Mouse (Mus musculus): ENCODE results near the gene Zfp536.

Gene Zfp536

DNA sequence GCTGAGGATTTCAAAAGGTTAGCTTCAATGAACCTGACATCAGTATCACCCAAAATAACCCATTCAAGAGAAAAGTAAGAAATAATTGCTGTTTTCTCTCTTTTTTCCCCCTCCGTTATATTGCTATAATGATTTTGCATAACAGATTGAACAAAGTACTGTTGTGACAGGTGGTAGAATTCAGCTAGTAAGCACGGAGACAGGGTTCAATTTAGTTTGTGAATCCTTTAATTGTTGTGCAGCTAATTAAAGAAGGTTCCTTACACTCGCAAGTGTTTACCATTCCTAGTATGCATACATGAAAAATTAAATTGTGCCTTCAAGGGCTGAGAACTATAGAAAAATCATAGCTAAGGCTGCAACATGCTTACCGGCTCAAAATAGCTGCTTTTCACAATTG lies 173.1 kb downstream of the Zfp536 start:
- DNase-seq, result no peak

DNA sequence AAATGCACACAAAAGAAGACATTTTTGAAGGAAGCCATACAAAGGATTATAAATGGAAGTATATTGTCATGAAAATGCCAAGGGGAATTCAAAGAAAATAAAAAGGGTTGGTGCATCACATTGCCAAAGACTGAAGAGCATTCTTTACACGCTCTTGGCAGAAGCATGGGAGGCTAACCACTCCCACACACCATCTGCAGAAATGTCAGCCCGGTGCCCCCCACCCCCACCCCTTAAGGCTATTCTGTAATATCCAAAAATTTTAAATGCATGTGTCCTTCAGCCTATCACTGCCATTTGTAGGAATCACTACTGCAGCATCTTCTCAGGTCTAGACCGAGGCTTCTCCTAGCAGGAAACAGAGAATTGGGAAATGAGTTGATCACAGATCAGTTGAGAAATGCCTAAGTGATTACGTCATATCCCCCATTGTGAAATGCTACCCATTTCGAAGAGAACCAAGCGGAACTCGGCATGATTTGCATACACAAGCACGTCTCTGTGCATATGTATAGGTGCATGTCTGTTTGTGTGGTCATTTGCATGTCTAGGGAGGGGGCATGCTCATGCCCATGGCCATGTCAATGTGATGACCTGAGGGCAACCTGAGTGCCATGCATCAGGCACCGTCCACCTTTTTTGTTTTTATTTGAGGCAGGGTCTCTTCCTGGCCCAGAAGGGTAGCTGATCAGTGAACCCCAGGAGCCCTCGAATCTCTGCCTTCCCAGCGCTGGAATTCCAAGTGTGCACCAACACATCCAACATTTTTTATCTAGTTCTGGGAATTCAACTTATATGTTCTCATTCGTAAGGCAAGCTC lies 179.0 kb downstream of the Zfp536 start:
- no peak for DNase-seq

DNA sequence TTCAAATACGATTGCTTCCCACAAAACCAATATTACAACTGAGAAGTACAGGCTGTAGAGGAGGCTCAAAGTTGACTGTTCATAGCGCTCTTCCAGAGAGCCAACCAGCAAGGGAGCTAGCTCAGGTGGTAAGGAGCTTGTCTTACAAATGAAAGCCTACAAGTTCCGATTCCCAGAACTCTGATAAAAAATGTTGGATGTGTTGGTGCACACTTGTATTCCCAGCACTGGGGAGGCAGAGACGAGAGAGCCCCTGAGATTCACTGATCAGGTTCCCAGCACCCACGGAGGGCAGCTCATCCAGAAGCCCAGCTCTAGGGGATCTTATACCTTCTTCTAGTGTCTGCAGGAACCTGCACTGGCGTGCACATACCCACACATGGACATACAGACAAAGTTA lies 179.9 kb downstream of the Zfp536 start:
- no peak for DNase-seq

DNA sequence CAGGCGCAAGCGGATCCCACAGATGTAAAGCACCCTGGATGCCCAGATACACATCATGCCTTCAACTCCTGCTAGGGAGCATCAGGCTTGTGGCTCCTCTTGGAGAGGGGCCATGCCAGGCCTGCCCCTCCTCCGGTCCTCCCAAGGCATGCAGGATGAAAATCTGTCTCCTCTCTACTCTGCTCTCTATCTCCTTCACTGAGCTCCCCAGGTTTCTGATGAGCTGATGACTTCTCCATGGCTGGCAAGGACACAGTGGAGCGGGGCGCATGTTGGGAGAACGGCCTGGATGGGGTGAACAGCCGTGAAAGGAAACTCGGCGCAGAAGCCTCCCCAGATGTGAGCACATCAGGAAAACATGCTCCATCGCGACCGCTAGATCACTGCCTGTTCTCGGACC lies 186.7 kb downstream of the Zfp536 start:
- no peak for DNase-seq

DNA sequence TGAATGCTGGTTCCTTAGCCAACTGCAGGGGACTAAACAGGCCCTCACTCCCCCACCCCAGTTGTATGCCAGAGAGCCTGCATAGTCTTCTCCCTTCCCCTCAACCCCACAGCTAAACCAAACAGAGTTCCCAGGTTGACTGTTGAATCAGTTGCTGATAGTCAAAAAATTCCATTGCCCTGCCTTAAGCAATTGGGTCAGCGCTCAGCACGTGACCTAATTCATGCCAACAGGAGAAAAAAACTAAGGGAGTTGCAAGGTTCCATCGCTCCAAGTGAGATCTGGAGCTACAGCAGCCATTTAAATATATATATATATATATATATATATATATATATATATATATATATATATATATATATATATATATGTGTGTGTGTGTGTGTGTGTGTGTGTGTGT lies 192.2 kb downstream of the Zfp536 start:
- DNase-seq, result no peak

DNA sequence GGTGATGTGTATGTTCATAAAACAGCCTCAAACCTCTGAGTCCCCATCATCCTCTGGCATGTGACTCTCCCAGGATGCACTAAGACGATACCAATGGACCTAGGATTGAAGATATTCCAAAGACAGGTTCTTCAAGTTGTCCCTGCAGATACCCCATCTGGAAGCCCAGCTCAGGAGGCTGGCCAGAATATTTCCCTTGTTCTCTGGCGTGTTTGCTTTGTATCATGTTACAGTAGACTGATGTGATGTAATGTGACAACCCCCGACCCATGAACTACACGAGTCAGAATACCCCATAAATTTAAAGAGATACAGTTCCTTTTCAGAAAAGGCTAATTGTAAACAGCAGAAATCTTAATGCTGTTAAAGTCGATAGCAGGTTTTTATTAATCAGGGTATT lies 192.9 kb downstream of the Zfp536 start:
- no peak for DNase-seq

DNA sequence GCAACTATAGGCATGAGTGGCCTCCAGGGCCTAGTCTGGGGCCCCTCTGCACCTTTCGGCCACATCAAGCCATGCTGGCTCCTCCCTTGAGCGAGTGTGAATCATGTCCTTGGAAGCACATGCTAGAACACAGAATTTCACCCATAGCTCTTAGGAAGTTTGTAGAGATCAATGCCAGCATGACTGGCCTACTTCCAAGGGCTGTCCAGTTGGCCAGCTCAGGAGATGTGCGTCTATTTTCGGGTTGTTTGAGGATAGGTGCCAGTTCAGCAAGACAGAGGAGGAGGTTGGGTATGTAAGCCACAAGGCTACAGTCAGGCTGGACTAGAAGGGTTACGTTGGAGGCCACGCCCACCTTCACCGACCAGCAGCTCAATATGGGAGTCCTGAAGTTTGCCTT lies 201.4 kb downstream of the Zfp536 start:
- DNase-seq, result no peak

DNA sequence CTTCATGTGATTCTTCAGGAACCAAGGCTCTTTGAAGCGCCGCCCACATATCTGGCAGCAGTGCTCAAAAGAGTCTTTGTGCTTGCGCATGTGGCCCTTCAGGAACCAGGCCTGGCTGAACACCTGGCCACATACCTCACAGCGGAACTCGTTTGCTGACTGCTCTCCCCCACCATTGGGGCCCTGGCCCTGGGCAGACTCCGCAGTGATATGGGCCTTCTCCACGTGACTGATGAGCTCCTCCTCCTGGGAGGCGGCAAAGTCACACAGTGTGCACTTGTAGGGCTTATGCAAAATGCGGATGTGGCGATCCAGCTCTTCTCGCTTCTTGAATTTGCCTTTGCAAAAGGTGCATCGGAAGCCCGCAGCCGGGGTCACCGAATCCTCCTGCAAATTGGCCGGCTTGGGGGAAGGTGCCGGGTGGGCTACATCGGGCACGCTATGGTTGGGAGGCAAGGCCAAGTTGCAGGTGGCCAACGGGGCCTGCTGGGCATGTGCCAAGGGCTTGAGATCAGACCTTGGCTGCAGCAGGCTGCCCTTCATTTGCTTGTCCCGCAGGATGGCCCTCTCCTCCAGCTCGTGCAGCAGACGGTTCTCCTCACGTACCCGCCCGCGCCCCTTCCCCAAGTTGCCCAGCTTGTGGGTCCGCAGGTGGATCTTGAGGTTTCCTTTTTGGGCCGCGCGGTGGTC lies 204.5 kb downstream of the Zfp536 start:
- peak; percentile 21 to 42 for DNase-seq

DNA sequence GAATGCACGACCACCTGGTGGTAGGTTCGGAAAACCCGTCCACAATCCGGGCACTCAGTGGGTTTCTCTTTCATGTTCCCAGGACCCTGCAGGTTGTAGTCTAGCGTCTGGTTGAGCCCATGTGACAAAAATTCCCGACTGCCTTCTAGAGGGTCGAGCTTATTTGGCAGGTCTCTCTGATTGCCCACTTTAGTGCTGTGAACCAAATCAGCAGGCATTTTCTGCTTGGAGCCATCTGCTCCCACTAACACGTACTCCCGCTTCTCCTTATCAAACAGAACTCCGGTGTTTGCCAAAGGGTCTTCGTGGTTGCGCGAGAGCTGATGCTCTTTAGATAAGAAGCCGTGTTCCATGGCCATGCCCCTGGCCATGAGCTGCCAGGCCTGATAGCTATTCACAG lies 205.4 kb downstream of the Zfp536 start:
- DNase-seq, result no peak

DNA sequence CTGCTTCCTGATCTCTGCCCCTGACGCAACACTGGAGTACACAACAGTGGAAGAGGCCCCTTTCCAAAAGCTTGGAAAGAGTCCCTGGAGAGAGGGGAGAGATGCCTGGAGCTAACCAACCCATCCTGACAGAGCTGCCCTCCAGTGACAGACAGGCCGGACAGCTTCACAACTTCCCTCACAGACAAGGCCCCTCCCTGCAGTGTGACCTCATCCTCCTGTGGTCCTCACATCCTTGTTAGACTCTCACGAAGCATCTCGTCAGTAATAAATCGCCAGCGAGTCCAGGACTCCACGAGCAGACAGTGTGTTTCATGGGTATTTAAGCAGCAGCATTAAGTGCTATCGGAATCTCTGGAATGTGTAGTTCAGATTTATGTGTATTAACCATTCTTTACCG lies 207.4 kb downstream of the Zfp536 start:
- DNase-seq, result no peak

DNA sequence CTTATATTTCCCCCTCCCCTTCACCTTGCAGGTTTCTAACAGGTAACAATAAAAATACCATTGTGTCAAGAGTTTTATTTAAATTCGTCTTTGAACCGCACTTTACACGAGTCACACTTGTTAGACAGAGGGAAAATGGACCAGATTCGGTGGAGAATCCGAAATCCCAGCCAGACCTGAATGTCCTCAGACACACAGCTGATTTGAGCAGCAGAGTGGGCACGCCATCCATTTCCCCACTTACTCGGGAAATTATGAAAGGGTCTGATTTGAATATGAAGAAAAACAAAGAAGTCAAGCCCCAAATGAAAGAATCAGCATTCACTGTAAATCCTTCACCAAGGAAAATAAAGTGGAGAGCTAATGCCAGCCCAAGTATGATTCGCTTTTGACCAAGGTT lies 208.1 kb downstream of the Zfp536 start:
- no peak for DNase-seq

DNA sequence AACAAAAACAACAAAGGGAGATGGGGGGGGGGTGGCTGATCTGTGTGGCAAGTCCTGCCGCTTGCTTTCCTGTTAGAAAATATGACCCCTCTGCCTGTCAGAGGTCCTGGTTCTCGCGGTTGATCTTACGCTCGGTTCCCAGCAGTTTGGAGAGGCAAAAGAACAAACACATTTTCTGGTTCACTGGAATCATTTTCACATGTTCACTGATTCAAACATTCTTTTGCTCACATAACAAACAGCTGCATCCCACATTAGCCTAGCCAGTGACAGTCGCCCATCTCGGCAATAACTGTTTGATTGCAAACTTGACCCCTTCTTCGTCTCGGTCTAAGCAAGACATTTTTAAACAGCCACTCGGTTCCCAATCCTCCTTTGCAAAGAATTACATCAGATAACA lies 208.8 kb downstream of the Zfp536 start:
- no peak for DNase-seq

DNA sequence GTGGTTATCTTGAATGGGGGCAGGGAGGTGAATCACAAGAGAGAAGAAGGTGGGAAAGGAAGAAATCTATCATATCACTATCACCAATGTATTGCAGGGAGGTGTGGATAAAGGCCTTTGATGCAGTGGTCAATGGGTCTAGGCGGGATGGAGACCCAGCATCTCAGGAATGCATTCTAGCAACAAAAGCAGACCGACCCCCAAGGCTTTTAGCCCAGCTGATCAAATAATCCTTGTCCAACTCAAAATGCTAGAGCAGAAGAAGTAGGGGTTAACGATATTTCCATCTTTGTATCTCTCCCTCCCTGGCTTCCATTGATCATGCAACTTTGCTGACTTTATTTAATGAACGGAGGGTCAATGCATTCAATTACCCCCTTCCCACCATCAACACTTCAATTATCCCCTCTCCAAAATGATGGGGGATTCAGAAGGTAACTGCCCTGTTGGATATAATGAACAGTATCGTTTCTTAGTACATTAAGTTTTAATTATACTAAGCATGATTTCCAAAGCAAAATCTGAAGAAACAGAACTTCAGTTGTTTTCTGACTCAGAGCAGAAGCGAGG lies 209.5 kb downstream of the Zfp536 start:
- no peak for DNase-seq

DNA sequence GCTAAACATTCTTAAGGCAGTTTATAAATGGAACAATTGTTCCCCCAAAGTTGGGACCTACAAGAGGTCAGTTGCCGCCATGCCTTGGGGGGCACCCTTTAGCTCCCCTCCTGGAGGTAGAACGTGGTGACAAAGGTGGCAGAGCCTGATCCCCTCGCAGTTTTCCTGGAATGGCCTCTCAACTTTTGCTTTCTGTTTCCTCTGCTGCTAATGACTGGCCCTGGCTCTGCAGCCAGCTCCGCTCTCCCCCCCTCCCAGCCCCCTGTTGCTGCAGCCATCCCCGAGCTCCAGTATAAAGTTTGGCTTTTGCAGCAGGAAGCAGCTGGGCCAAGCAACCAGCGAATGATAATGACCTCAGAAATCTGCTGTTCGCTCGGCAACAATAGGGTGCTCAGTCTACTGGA lies 210.3 kb downstream of the Zfp536 start:
- no peak for DNase-seq

DNA sequence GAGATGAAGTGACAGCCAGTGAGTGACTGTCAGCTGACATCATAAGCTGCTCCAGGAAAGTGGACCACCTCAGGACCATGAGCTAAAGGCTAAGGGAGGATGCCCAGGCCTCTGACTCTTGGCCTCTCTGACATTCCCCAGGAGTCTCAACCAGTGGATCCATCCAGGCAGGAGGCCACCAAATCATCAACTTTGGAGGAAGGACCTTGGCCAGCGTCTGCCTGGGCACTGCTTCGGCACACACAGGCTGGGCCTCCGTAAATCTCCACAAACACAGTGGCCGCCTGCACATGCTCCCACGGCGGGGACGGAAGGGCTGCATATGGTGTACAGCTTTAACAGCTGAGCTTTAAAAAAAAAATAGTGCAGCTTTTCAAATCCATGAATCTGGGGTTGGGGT lies 210.9 kb downstream of the Zfp536 start:
- no peak for DNase-seq

DNA sequence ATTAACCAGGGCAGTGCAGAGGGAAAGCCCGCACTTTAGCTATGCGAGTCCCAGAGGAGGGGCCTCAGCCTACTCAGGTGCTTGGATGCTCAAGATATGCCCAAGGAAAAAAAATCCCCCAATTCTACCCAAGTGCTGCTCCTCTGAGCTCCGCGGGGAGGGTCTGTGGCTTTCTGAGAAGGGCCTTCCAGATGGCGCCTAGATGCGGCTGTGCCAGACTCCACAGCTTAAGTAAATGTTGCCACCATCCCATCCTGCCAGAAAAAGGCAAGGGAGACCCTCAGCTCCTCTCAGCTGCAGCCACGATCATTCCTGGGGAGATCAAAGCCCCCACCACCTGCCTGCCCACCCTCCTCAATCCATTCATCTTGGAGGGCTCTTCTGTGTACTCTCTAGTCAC lies 212.9 kb downstream of the Zfp536 start:
- DNase-seq, result no peak

DNA sequence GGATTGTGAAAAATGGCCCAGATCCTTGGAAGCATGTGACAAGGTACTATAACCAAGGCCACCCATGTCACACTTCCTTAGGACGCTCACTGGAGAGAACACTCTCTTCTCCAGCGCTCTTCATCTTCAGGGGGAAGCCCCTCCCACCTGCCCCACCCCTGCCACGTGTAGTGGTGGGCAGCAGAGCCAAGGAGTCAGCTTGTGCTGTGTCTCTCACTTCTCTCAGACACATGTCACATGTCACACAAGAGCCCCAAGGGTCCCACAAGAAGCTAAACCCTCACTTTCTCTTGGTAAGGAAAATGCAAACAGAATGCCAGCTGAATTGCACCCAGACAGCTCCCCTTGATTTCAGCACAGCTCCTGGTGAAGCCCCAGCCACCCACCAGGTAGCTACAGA lies 213.6 kb downstream of the Zfp536 start:
- no peak for DNase-seq

DNA sequence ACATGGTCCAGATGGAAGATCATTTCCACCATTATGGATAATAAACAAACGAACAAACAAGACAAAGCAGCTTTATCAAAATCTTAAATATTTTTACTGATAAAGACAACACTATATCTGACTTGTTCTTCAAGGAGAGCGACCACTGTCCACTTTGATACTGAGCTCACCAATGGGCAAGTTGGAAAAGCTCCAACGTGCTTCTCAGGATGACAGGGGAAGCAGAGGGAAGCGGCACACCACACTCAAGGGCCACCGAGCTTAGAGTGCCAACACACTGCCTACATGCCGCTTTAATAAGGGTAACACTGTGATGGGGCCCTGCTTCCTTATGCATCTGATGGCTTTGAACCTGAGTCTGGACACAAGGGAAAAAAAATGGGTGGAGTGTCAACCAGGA lies 214.1 kb downstream of the Zfp536 start:
- no peak for DNase-seq

DNA sequence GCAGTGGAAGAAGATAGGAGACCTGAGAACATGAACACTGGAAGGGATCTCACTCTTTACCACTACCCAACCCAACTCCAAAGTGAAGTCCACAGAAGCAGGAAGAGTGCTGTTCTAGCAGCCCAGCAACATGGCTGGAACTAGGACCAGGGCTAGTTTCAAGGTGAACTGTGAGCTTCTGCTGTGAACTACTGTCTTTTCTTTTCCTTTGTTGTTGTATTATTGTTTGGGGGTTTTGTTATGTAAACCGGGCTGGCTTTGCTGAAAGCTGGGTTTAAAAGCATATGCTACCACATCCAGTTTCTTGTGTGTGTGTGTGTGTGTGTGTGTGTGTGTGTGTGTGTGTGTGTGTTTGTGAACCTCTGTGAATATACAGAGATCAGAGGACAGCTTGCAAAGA lies 216.6 kb downstream of the Zfp536 start:
- DNase-seq, result no peak

DNA sequence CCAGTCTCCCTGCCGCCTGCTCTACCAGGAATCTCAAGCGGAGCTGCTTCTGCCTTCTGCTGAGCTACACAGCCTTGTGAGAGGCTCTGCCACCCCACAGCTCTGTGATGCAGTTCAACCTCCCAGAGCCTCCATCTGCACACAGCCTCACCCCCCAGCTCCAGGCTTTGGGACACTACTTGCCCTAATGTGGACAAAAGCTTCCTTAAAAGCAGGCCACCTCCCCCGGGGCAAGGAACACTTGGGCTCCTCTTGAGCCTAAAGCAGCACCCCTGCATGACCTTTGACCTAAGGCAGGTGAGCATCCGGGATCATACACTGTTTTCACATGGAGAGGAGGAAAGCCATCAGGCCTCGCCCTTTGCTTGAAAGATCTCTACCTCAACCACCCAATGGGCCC lies 219.0 kb downstream of the Zfp536 start:
- DNase-seq, result no peak

DNA sequence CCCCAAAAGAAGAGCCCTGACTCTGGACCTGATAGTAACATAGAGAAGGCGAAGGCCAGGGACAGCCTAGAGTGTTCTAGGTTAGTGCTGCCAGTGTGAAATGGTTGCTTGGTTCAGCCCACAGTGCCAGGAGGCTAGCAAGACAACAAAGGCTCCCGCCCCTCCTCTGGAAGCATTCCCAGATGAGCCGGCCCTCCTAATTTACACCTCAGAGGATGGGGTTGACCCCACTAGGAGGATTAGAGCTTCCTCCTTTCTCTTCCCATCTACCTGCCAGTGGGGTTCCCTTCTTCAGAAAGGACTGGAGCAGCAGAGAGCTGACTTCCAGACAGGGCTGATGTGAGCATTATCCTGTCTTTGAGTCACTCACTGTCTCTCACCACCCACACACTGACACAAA lies 219.8 kb downstream of the Zfp536 start:
- DNase-seq, result no peak

DNA sequence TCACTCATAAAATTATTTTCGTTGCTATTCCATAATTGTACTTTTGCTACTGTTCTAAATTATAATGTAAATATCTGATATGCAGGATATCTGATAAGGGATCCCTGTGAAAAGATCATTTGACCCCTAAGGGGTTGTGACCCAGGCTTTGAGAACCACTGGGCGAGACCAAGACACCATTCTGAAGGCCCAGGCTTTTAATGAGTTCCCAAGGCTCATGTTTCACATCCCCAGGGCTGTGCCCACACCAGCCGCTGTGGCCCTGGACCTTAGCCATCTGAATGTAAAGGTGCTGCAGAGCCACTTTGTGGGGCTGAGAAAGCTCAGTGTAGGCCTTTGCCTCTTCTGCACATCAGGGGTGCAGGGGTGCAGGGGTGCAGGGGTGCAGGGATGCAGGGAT lies 221.1 kb downstream of the Zfp536 start:
- DNase-seq, result no peak

DNA sequence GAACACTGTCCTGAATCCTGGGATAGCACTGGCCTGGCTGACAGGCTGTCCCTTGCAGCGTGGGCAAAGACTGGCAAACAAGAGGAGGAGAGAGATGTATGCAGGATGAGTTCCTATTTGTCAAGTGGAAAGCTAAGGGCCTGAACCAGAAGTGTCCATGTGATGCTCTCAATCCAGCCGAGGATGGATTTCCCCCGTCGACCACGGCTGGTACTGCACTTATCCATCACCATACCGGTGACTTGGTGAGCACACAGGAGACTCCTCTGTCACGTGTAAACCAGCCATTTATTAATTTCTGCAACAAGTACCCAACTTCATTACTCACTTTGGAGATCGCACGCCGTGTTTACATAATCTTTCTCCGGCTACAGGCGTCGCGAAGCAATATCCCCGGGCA lies 224.6 kb downstream of the Zfp536 start:
- no peak for DNase-seq

DNA sequence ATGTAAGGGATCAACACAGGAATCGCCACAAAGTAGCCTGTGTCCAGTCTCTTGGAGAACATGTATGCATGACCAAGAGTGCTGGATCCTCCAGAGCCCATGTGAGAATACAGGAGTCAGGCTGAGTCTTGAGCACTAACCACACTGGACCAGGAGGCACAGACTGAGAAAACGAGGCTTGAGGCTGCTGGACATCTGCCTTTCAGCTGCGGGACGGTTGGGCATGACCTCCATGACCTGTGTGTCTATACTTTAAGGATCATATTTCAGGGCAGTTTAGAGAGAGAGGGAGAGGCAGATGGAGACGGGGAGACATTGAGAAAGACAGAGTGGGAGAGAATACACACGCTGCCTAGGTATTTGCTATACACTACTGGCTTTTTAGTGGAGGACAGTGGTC lies 229.4 kb downstream of the Zfp536 start:
- DNase-seq, result no peak

DNA sequence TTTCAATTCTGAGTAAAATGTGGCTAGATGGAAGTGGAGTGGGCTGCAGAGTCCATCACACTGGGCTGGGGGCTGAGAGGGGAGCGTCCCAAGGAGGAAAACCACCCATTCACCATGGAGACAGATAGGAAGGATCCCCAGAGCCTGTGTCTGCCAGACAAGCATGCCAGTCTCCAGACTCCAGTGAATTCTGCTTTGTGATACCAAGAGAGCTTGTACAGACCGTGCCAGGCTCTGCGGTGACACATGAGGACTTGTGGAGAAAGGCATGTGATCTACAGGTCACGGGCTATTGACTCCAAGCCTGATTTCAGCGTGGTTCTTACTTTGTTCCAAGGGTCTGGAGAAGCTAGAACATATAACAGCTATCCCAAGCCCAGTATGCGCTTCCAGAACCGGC lies 230.5 kb downstream of the Zfp536 start:
- DNase-seq, result no peak

All from B cell, adult 2 months (primary cell).